Mouse (Mus musculus) thymus, postnatal 36 days (tissue): ENCODE data around the gene Col5a1.

Source experiments
- DNase-seq, 2 experiments: peaks; one replicate each; pipeline ENCODE4 v3.0.0; 2022; ENCODE audit warnings: mixed read lengths in 2 of 2

Gene Col5a1

GRCm38 (mm10) chr2:27923718-27924117 lies 37.5 kb downstream of the Col5a1 start:
- no peak for DNase-seq

- no peak for DNase-seq
Measured at GRCm38 (mm10) chr2:27924463-27924862, 38.2 kb downstream of the Col5a1 start.

GRCm38 (mm10) chr2:27926478-27927165 lies 40.4 kb downstream of the Col5a1 start:
- no peak for DNase-seq

- DNase-seq, result no peak
Measured at GRCm38 (mm10) chr2:27930471-27931015, 44.3 kb downstream of the Col5a1 start.

GRCm38 (mm10) chr2:27931130-27931529 lies 44.9 kb downstream of the Col5a1 start:
- DNase-seq, result no peak

- no peak for DNase-seq
Measured at GRCm38 (mm10) chr2:27931971-27932370, 45.7 kb downstream of the Col5a1 start.

GRCm38 (mm10) chr2:27934269-27934668 lies 48.0 kb downstream of the Col5a1 start:
- no peak for DNase-seq

- DNase-seq, result no peak
Measured at GRCm38 (mm10) chr2:27934831-27935230, 48.6 kb downstream of the Col5a1 start.

GRCm38 (mm10) chr2:27935441-27935840 lies 49.2 kb downstream of the Col5a1 start:
- DNase-seq, result no peak

- DNase-seq, result no peak
Measured at GRCm38 (mm10) chr2:27936607-27937191, 50.5 kb downstream of the Col5a1 start.

GRCm38 (mm10) chr2:27939433-27939832 lies 53.2 kb downstream of the Col5a1 start:
- no peak for DNase-seq

GRCm38 (mm10) chr2:27940144-27940543 lies 53.9 kb downstream of the Col5a1 start:
- no peak for DNase-seq

- no peak for DNase-seq
Measured at GRCm38 (mm10) chr2:27947252-27947651, 61.0 kb downstream of the Col5a1 start.

GRCm38 (mm10) chr2:27947917-27948316 lies 61.7 kb downstream of the Col5a1 start:
- no peak for DNase-seq

GRCm38 (mm10) chr2:27953866-27954265 lies 67.6 kb downstream of the Col5a1 start:
- DNase-seq, result no peak

- DNase-seq, result no peak
Measured at GRCm38 (mm10) chr2:27954924-27955323, 68.7 kb downstream of the Col5a1 start.

GRCm38 (mm10) chr2:27956751-27957150 lies 70.5 kb downstream of the Col5a1 start:
- no peak for DNase-seq

GRCm38 (mm10) chr2:27957184-27957583 lies 71.0 kb downstream of the Col5a1 start:
- no peak for DNase-seq

- DNase-seq, result no peak
Measured at GRCm38 (mm10) chr2:27959275-27959674, 73.0 kb downstream of the Col5a1 start.

GRCm38 (mm10) chr2:27961190-27961589 lies 75.0 kb downstream of the Col5a1 start:
- DNase-seq, result no peak

GRCm38 (mm10) chr2:27962406-27962805 lies 76.2 kb downstream of the Col5a1 start:
- no peak for DNase-seq

- DNase-seq, result no peak
Measured at GRCm38 (mm10) chr2:27969158-27969557, 82.9 kb downstream of the Col5a1 start.

- peak; percentile 25 to 39 for DNase-seq
Measured at GRCm38 (mm10) chr2:27973840-27974239, 87.6 kb downstream of the Col5a1 start.

GRCm38 (mm10) chr2:27975786-27976185 lies 89.6 kb downstream of the Col5a1 start:
- no peak for DNase-seq
